Mouse (Mus musculus): ENCODE results near the gene 1700025G04Rik.

The 1700025G04Rik gene

DNA sequence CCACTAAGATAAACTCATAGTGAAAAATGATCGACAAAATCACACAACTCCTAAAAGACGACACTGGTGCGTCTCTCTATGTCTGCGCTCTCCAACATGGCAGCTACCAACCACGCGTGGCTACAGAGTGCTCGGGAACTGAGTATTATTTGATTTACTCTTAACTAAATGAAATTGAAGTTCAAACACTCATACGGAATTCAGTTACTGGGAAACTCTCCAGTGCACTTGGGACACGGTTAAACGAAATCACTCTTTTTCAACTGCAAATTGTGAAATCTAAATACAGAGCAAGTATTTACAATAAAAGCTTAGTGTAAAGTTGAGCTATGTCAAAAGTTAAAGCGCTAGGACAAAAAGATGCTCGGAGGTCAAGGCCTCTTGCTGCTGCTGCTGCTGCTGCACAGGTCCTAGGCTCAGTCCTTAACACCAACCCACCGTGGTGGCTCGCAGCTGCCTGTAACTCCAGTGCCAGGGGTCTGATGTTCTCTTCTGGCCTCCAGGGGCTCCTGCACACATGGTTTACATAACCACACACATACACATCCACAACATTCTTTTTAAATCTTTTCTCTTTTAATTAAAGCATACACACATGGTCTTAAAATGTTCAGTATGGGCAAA, 13.6 kb downstream of the 1700025G04Rik start:
- in situ Hi-C loops (cut with MboI; ENCODE audit: low sequenced_read_pairs) = no loop called here

- in situ Hi-C loops (cut with MboI; ENCODE audit: low sequenced_read_pairs) = no loop called here
Measured at GRCm38 (mm10) chr1:152075725-152076124, 14.2 kb downstream of the 1700025G04Rik start.

DNA sequence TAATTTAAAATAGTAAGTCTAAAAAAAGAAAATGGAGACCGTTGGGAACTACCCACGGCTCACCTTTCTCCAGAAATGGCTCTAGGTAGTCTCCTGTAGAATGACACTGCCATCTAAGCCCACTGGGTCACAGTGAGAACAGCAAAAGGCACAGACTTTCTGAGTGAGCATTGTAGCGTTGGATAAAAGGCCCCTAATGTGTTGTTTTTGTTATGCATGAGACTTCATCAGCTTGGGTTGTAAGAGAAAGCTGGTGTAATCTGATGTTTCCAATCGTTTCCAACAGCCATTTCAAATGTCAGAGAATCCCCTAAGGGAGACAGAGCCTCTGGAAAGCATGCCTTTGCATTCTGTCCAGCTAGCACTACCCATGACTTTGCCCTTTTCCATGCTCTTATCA, 19.5 kb downstream of the 1700025G04Rik start:
- in situ Hi-C loops (cut with MboI; ENCODE audit: low sequenced_read_pairs) = no loop called here

GRCm38 (mm10) chr1:152069745-152070144, 20.2 kb downstream of the 1700025G04Rik start:
- in situ Hi-C loops (cut with MboI; ENCODE audit: low sequenced_read_pairs) = no loop called here

DNA sequence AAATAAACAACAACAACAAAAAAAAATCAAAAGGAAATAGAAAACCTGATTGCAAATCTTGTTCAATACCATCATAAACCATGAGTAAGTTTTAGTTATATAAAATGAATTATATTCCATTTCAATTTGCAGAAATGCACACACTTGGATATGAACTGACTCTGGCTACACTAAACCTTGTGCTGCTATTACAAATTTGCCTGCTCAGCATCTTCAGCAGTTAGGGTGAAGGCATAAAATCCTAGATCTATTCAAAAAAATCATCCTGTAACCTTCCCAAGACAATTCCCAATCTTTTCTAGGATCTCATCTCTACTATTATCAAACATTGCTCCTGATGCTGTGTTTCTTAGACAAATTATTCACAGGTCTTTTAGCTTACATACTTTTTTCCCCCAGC, 22.0 kb downstream of the 1700025G04Rik start:
- in situ Hi-C loops (cut with MboI; ENCODE audit: low sequenced_read_pairs) = no loop called here

- in situ Hi-C loops (cut with MboI; ENCODE audit: low sequenced_read_pairs) = no loop called here
Measured at GRCm38 (mm10) chr1:152065527-152065926, 24.4 kb downstream of the 1700025G04Rik start.

GRCm38 (mm10) chr1:152063357-152064145, 26.4 kb downstream of the 1700025G04Rik start:
- in situ Hi-C loops (cut with MboI; ENCODE audit: low sequenced_read_pairs) = no loop called here

DNA sequence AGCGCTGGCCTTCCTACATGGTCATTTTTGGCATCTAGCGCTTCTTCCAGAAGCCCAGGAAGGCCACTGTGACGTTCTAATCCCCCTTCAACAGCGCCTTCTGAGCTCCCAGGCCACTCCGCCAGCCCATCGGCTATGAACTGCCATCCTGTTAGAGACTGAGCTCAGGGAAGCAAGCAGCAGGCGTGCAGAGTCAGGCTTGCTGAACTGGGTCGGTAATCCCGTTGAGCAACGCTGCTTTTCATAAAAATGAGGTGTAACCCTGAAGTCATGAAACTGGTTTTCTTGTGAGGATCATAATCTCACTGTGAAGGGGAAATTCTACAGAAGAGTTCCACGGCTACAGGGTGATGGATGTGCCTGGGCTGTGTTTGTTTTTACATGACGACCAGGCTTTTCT, 28.2 kb downstream of the 1700025G04Rik start:
- in situ Hi-C loops (cut with MboI; ENCODE audit: low sequenced_read_pairs) = no loop called here

DNA sequence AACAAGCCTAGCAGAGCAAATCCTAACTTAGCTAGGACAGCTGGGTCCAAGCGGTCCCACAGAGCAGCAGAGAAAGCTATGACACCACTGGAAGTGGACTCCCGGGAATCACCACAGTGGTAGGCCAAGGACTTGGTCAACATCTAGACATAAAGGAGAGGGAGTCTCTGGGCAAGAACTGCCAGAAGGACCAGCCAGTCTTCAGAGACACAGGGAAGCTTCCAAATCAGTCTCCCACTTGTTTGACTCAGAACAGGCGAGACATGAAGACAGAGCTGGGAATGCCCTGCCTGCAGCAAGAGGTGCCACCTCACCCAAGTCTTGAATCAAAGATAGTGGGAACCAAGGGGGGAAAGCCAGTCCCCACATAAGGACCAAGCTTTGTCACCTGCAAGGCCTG, 29.7 kb downstream of the 1700025G04Rik start:
- in situ Hi-C loops (cut with MboI; ENCODE audit: low sequenced_read_pairs) = no loop called here

DNA sequence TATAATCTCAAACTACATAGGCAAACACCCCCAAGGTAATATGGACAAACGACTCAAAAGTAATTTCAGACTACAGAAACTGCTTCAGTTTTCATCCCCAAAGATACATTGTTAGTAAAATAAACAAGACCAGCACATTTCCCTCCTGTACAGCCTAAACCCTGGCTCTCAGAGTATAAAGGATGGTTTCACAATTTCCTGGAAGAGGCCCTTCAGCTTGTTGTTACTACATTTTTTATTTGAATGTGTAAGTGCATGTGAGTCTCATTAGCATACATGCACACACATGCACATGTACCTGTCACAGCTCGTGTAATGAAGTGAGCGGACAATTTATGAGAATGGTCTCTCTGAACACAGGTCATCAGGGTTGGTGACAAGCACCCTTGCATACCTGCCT, 31.1 kb downstream of the 1700025G04Rik start:
- in situ Hi-C loops (cut with MboI; ENCODE audit: low sequenced_read_pairs) = no loop called here

GRCm38 (mm10) chr1:152053112-152053511, 36.8 kb downstream of the 1700025G04Rik start:
- in situ Hi-C loops (cut with MboI; ENCODE audit: low sequenced_read_pairs) = no loop called here

DNA sequence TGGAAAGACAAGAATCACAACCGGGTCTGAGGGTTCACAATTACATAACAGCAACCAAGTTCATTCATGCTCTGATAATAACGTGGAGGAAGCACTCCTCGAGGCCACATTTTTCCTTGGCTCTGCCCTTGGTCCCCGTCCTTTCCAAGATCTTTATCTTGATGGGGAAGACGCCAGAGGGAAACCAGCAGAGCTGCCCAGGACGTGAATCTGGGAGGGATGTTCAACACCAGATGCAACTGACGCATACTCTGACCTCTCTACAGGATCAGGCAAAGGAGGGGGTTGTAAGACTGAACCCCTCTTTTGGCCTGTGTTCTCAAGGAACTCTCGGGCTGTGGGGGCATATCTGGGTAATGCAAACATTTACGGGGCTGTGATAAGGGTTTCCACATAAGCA, 38.1 kb downstream of the 1700025G04Rik start:
- in situ Hi-C loops (cut with MboI; ENCODE audit: low sequenced_read_pairs) = no loop called here

GRCm38 (mm10) chr1:152050037-152050436, 39.9 kb downstream of the 1700025G04Rik start:
- in situ Hi-C loops (cut with MboI; ENCODE audit: low sequenced_read_pairs) = no loop called here

DNA sequence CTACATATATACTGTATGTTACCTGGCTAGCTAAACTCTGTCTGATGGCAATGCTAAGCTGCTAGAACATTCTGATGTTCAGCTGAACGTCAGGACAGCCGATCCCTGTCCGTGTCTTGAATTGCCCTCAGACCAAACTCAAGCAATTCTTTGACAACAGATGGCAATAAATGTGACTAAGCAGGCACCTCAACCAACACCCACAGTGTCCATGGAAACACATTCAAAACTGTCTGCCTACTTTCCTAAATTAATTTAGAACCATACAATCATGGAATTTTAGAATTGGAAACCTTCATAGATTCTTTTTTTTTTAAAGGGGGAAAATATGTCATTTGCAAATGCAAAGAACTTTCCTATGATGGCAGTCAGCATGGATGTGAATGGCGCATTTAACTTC, 41.6 kb downstream of the 1700025G04Rik start:
- in situ Hi-C loops (cut with MboI; ENCODE audit: low sequenced_read_pairs) = no loop called here

DNA sequence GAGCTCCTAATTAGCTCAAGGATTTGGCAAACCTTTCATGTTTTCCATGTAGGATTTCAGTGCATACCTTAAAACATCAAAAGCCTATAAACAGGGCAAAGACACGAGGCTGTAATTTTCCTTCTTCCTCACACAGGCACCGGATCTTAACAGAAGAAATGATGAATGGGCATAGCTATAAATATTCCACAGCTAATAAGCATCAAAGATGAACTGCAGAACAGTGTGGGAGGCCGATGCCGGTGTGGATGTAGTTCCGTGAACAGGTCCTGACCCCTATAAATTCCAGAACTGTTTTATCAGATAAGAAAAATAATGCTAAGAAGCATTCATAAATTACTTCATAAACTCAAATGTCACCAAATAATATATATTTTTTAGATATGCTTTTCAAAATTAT, 42.5 kb downstream of the 1700025G04Rik start:
- in situ Hi-C loops (cut with MboI; ENCODE audit: low sequenced_read_pairs) = no loop called here

- in situ Hi-C loops (cut with MboI; ENCODE audit: low sequenced_read_pairs) = no loop called here
Measured at GRCm38 (mm10) chr1:152043453-152043852, 46.5 kb downstream of the 1700025G04Rik start.

DNA sequence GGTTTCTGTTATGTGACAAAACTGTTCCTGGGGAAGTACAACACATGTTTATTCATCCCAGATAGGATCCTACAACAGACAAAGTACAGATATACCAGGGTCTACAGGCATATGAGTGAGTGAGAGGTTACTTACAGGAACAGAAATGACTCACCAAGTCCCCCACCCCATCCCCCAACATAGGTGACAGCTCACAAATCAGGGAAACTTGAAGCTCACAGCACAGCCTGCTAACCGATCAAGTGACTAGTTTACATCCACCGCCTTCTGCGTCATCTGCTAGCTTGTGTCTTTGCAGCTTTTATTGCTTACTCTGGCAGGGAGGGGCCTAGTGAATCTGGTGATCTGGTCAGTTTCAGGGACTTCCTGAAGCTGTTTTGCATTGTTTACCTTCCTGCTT, 47.5 kb downstream of the 1700025G04Rik start:
- in situ Hi-C loops (cut with MboI; ENCODE audit: low sequenced_read_pairs) = no loop called here

DNA sequence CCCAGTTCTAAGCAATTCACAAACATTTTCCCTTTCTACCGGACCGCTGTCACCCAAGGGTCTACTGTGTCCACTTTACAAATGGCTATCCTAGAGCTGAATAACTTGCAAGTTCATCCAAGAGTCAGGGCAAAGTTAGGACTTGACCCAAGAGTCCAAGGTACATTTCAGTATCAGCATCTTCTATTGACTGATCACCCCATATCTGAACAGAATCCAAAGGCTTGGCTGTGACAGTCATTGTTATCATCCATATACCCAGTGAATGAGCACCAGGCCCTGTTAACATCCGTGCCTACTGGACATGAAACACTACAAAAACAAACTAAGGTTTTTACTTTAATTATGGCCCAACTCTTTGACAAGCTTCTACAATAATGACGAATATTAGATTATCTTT, 48.9 kb downstream of the 1700025G04Rik start:
- in situ Hi-C loops (cut with MboI; ENCODE audit: low sequenced_read_pairs) = no loop called here

- in situ Hi-C loops (cut with MboI; ENCODE audit: low sequenced_read_pairs) = no loop called here
Measured at GRCm38 (mm10) chr1:152040053-152040452, 49.9 kb downstream of the 1700025G04Rik start.

GRCm38 (mm10) chr1:152039588-152039987, 50.3 kb downstream of the 1700025G04Rik start:
- in situ Hi-C loops (cut with MboI; ENCODE audit: low sequenced_read_pairs) = no loop called here

DNA sequence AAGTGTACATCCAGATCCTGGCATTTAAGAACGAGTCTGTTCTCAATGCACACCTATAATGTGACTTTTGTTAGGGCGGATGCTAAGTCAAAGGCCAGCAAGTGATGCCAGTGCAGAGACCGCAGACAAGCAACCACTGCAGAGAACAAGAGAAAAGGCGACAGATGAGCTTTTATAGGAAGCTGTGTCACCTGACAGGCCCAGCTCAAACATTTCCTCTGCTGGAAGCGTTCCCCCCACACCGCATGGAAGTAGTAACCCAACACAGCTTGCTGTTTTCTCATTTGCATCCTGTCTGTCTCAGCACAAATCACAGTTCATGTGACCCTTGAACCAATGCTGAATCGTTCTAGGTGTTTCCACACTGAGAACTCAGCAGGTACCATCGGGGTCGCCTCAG, 51.8 kb downstream of the 1700025G04Rik start:
- in situ Hi-C loops (cut with MboI; ENCODE audit: low sequenced_read_pairs) = no loop called here

- in situ Hi-C loops (cut with MboI; ENCODE audit: low sequenced_read_pairs) = no loop called here
Measured at GRCm38 (mm10) chr1:152037589-152037988, 52.3 kb downstream of the 1700025G04Rik start.
